Mouse (Mus musculus): Measurements from ENCODE around the gene Gkap1. TPM values are rescaled to one million over a fixed set of nuclear protein-coding genes. Genes with fewer than 3 reads are reported as not detected.

Gene Gkap1
- total RNA-seq, 1 experiment from 2014 or later: 3.3 TPM

Other genes with a start within 250 kb of the Gkap1 start
- 0.19 to 0.29 TPM in 2 of 3 replicates, not detected in the other for gene Klhl3, start 162.1 kb downstream of the Gkap1 start, total RNA-seq (2017)
- gene Hnrnpa0, start 147.1 kb downstream of the Gkap1 start, total RNA-seq (2017): 47.3 to 65.4 TPM (median 52.6 TPM) in 3 replicates
- 42.7 to 88.2 TPM (median 44.6 TPM) in 3 replicates for gene Idnk, start 118.0 kb downstream of the Gkap1 start, total RNA-seq (2017)
- 45.1 to 61.2 TPM (median 45.8 TPM) in 3 replicates for gene Ubqln1, start 60.0 kb downstream of the Gkap1 start, total RNA-seq (2017)
- 0.29 TPM in 1 of 3 replicates, not detected in the others for gene Kif27, start 83.4 kb upstream of the Gkap1 start, total RNA-seq (2017)
- gene 2210016F16Rik, start 109.5 kb upstream of the Gkap1 start, total RNA-seq (2017): 16.4 to 20.7 TPM (median 20.3 TPM) in 3 replicates
- 24.3 to 29.6 TPM (median 27.1 TPM) in 3 replicates for gene Rmi1, start 126.5 kb upstream of the Gkap1 start, total RNA-seq (2017)
- gene Hnrnpk, start 127.6 kb upstream of the Gkap1 start, total RNA-seq (2017): 1,699 to 1,884 TPM (median 1,722 TPM) in 3 replicates